Mouse (Mus musculus) mature B cell (primary cell): ENCODE measurements around the gene Slc39a5.

Experiments
- in situ Hi-C: fragments of 300-500 bp; cut with MboI; formaldehyde crosslinking; loops from 2 replicates; pipeline ENCODE4 v1.14.3; 2019

The Slc39a5 gene

GRCm38 (mm10) chr10:128401056-128401455 lies at the start of gene Slc39a5:
Slc39a5 (minus strand) TSS chr10:128401229.
- in situ Hi-C loops = no loop called here

- in situ Hi-C loops = no loop called here
These were observed 44.4 kb upstream of the Slc39a5 start for GRCm38 (mm10) chr10:128445407-128445806.

- in situ Hi-C loops = loop anchor here (5.0 kb wide), 1 partner anchor 37 kb away; no protein-coding TSS in a partner anchor
These were observed 43.3 kb upstream of the Slc39a5 start for GRCm38 (mm10) chr10:128444354-128444753.

GRCm38 (mm10) chr10:128442718-128443117 lies 41.7 kb upstream of the Slc39a5 start:
- in situ Hi-C loops = loop anchor here (5.0 kb wide), 1 partner anchor 35 kb away; no protein-coding TSS in a partner anchor

GRCm38 (mm10) chr10:128441324-128442119 lies 40.5 kb upstream of the Slc39a5 start:
- in situ Hi-C loops = loop anchor here (5.0 kb wide), 1 partner anchor 34 kb away; no protein-coding TSS in a partner anchor

GRCm38 (mm10) chr10:128440407-128440806 lies 39.4 kb upstream of the Slc39a5 start:
- in situ Hi-C loops = loop anchor here (5.0 kb wide), 1 partner anchor 33 kb away; no protein-coding TSS in a partner anchor

- in situ Hi-C loops = no loop called here
These were observed 37.7 kb upstream of the Slc39a5 start for GRCm38 (mm10) chr10:128438675-128439279.

- in situ Hi-C loops = no loop called here
These were observed 35.3 kb upstream of the Slc39a5 start for GRCm38 (mm10) chr10:128436376-128436775.

GRCm38 (mm10) chr10:128435873-128436272 lies 34.8 kb upstream of the Slc39a5 start:
- in situ Hi-C loops = no loop called here

GRCm38 (mm10) chr10:128435186-128435823 lies 34.3 kb upstream of the Slc39a5 start:
- in situ Hi-C loops = no loop called here

GRCm38 (mm10) chr10:128434681-128435080 lies 33.7 kb upstream of the Slc39a5 start:
- in situ Hi-C loops = no loop called here

GRCm38 (mm10) chr10:128433417-128433816 lies 32.4 kb upstream of the Slc39a5 start:
- in situ Hi-C loops = no loop called here

- in situ Hi-C loops = no loop called here
These were observed 28.4 kb upstream of the Slc39a5 start for GRCm38 (mm10) chr10:128429454-128429853.

GRCm38 (mm10) chr10:128429052-128429451 lies 28.0 kb upstream of the Slc39a5 start:
- in situ Hi-C loops = no loop called here

GRCm38 (mm10) chr10:128425260-128425659 lies 24.2 kb upstream of the Slc39a5 start:
- in situ Hi-C loops = no loop called here

GRCm38 (mm10) chr10:128424604-128425003 lies 23.6 kb upstream of the Slc39a5 start:
- in situ Hi-C loops = no loop called here

GRCm38 (mm10) chr10:128422426-128422825 lies 21.4 kb upstream of the Slc39a5 start:
- in situ Hi-C loops = no loop called here

- in situ Hi-C loops = no loop called here
These were observed 13.8 kb upstream of the Slc39a5 start for GRCm38 (mm10) chr10:128414848-128415247.

GRCm38 (mm10) chr10:128413076-128413475 lies 12.0 kb upstream of the Slc39a5 start:
- in situ Hi-C loops = no loop called here

GRCm38 (mm10) chr10:128412558-128412957 lies 11.5 kb upstream of the Slc39a5 start:
- in situ Hi-C loops = no loop called here

- in situ Hi-C loops = no loop called here
These were observed 11.0 kb upstream of the Slc39a5 start for GRCm38 (mm10) chr10:128412055-128412381.

- in situ Hi-C loops = no loop called here
These were observed 10.4 kb upstream of the Slc39a5 start, which contains the start of the genes Nabp2 and Rnf41 for GRCm38 (mm10) chr10:128411211-128412054. Nabp2 (minus strand) TSS chr10:128411492. Rnf41 (plus strand) TSS chr10:128411657.
